Mouse (Mus musculus) lung, postnatal 0 days (tissue): Measurements from ENCODE around the gene Rab42. TPM values are rescaled to one million over a fixed set of nuclear protein-coding genes. Genes with fewer than 3 reads are reported as not detected.
A peak's percentile ranks its signal among the peaks of the same experiment; 100 is the strongest.

Experiments
- ATAC-seq: fragments of 200-750 bp; cut with Nextera tagmentation; 2 replicates; pipeline ENCODE4 v1.8.0; 2017; ENCODE audit warnings: moderate library complexity
- DNase-seq: peaks from one replicate; pipeline ENCODE4 v3.0.0-alpha.2; 2016; ENCODE audit warnings: low spot score
- H3K27ac ChIP-seq: fragments of 300-500 bp; sonication (generic); 2 replicates; pipeline ENCODE4 v1.5.1; 2014; ENCODE audit warnings: antibody characterized with exemption, mild to moderate bottlenecking, low read length, mixed read lengths
- H3K27me3 ChIP-seq: fragments of 300-500 bp; sonication (generic); replicated peaks from 2 replicates; pipeline ENCODE4 v1.6.1; 2014; ENCODE audit warnings: low read length, mixed read lengths; ENCODE audit not compliant: insufficient read depth
- H3K36me3 ChIP-seq: fragments of 300-500 bp; sonication (generic); 2 replicates; pipeline ENCODE4 v1.6.1; 2014; ENCODE audit warnings: low read length, mixed read lengths; ENCODE audit not compliant: insufficient read depth
- H3K4me1 ChIP-seq: fragments of 300-500 bp; sonication (generic); 2 replicates; pipeline ENCODE4 v1.6.1; 2014; ENCODE audit warnings: antibody characterized with exemption, low read depth, low read length, mixed read lengths; ENCODE audit not compliant: insufficient read depth
- H3K4me2 ChIP-seq: fragments of 300-500 bp; sonication (generic); replicated peaks from 2 replicates; pipeline ENCODE4 v1.6.1; 2014; ENCODE audit warnings: low read depth, mild to moderate bottlenecking, low read length, moderate library complexity, mixed read lengths
- H3K4me3 ChIP-seq: fragments of 300-500 bp; sonication (generic); 2 replicates; pipeline ENCODE4 v1.5.1; 2014; ENCODE audit warnings: low read depth, low read length
- H3K9ac ChIP-seq: fragments of 300-500 bp; sonication (generic); replicated peaks from 2 replicates; pipeline ENCODE4 v1.6.1; 2014; ENCODE audit warnings: low read depth, mild to moderate bottlenecking
- H3K9me3 ChIP-seq: fragments of 300-500 bp; sonication (generic); 2 replicates; pipeline ENCODE4 v1.6.1; 2016; ENCODE audit warnings: low read length, mixed read lengths
- CTCF ChIP-seq: IDR thresholded peaks from 2 replicates; pipeline ENCODE4 v1.5.1; 2016; ENCODE audit warnings: antibody characterized with exemption, mild to moderate bottlenecking
- EP300 ChIP-seq: IDR thresholded peaks from 2 replicates; pipeline ENCODE4 v1.6.1; 2016; ENCODE audit warnings: antibody characterized with exemption, mild to moderate bottlenecking, control low read depth
- WGBS: fragments of 180-500 bp; shearing (Covaris S2); extraction: QIAGEN DNeasy Blood & Tissue Kit; methylation state at CpG from one replicate; pipeline ENCODE4 v1.1.7; 2014; 5-methylcytosine and 5-hydroxymethylcytosine counted together
- polyA plus RNA-seq: library from polyadenylated mRNA; unstranded; fragments of >200 nt; fragmentation: Nextera tagmentation; extraction: Ambion mirVana; gene quantifications from 2 replicates; pipeline ENCODE4 v1.2.1, GENCODE M21; 2015

Gene Rab42
- polyA plus RNA-seq, result 2.3 and 3.1 TPM in 2 replicates

DNA sequence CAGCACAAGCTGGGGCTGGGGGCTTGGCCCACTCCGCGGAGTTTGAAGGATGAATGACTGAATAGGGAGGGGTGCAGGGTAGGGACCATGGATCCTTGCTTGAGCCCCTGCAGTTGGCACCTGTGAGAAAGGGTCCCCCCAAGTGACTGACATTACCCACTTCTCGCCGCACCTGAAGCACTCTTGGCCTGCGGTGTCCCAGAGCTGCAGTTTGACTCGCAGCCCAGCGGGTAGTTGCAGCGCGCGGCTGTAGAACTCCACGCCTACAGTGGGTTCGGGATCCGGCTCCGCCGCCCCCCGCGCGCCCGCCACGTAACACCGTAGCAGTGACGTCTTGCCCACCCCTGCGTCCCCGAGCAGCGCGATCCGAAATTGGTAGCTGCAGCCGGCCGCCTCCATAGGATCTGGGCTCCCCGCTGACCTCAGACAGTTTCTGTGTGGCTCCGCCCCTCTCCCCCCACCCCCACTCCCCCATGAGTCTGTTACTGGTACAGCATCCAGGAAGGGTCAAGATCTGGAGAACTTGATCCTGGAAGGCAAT is at the start of gene Rab42:
Rab42 (minus strand) TSS at position 447 of the 541 bp plus-strand sequence.
- no peaks in the 10 kb centered on the region for H3K4me1 ChIP-seq
- 0 out of 2 replicates have a peak within 1 kb of the TSS, but pooled peaks have one; percentile 34 for H3K9ac ChIP-seq
- H3K9me3 ChIP-seq, result no peaks in the 10 kb centered on the region
- ATAC-seq (peak; percentile 88), DNase-seq (peak; percentile 87)
- no peaks in the 10 kb centered on the region for H3K27me3 ChIP-seq
- peak within 1 kb of the TSS; percentile 67 for H3K4me2 ChIP-seq
- WGBS, result 2% methylated on average over 29 of the region's 31 CpGs
- TF ChIP-seq CTCF (peak; percentile 45), EP300 (no peak)
- H3K27ac ChIP-seq, result no peak within 1 kb of the TSS
- no peaks in the 10 kb centered on the region for H3K36me3 ChIP-seq
- H3K4me3 ChIP-seq, result peak within 1 kb of the TSS; percentile 49

DNA sequence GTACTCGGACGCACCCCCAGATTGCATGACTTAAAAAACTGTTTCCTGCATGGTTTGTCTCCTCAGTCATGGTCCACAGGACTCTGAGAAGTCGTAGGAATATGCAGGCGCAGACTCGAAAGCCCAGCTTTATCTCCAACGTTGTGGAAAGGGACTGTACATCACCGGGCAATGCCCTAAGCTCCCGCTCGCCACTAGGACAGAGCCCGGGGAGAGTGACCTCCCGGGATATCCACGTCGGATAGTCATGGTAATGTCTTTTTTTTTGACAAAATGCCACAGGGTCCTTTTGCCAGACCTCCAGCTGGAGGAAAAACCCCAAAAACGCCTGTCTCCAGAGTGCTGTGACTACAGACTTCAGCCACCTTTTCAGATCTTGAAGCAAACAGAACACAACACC is 49.6 kb upstream of the Rab42 start:
- DNase-seq, result peak; percentile 36
- peak; percentile 31 for ATAC-seq

GRCm38 (mm10) chr4:132351401-132351800 is 48.2 kb upstream of the Rab42 start:
- TF ChIP-seq EP300 (no peak), CTCF (no peak)
- ATAC-seq (no peak), DNase-seq (no peak)
- no peak overlapping the region for H3K27ac ChIP-seq
- H3K4me1 ChIP-seq, result peaks cover 8% of the 10 kb centered on the region; the same call in 1 of the 2 replicates
- H3K9me3 ChIP-seq, result no peaks in the 10 kb centered on the region
- 0 out of 2 replicates have a peak overlapping the region, but pooled peaks have one; percentile 74 for H3K4me2 ChIP-seq
- H3K27me3 ChIP-seq, result no peaks in the 10 kb centered on the region
- no peaks in the 10 kb centered on the region for H3K36me3 ChIP-seq
- H3K9ac ChIP-seq, result no peak overlapping the region
- 8% methylated on average over 1 of the region's 1 CpGs for WGBS
- H3K4me3 ChIP-seq, result no peak overlapping the region

More for the DNA sequence above, 49.6 kb upstream of the Rab42 start:
- no peaks in the 10 kb centered on the region for H3K27me3 ChIP-seq
- peak overlapping the region; percentile 71 for H3K4me3 ChIP-seq
- under 1% methylated on average over 14 of the region's 14 CpGs for WGBS
- TF ChIP-seq CTCF, result no peak
- no peak for TF ChIP-seq EP300
- peak overlapping the region; percentile 69 for H3K9ac ChIP-seq
- no peaks in the 10 kb centered on the region for H3K9me3 ChIP-seq
- H3K4me1 ChIP-seq, result peaks cover 8% of the 10 kb centered on the region; the same call in 1 of the 2 replicates
- H3K4me2 ChIP-seq, result peak overlapping the region; percentile 74
- H3K36me3 ChIP-seq, result no peaks in the 10 kb centered on the region
- H3K27ac ChIP-seq, result peak overlapping the region; percentile 92

DNA sequence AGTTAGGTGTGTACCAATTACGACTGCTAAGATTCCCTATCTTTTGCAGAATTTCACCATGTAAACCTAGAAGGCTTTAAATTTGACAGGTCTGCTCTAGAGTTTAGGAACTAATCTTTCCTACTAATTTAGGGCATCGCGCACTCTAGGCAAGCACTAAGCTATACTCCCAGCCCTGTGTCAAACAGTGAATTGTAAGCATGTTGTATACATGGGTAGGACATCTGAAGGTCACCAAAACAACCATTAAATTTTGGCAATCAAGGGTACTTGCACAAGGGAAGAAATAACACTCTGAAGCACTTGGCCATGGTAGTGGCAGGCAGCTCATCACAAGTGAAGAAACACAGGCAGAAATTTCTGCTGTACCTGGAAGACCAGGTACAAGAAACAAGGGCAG is 47.7 kb upstream of the Rab42 start:
- no peaks in the 10 kb centered on the region for H3K9me3 ChIP-seq
- no peak overlapping the region for H3K9ac ChIP-seq
- H3K36me3 ChIP-seq, result no peaks in the 10 kb centered on the region
- TF ChIP-seq EP300, result no peak
- no peak overlapping the region for H3K4me2 ChIP-seq
- peaks cover 8% of the 10 kb centered on the region; the same call in 1 of the 2 replicates for H3K4me1 ChIP-seq
- no peaks in the 10 kb centered on the region for H3K27me3 ChIP-seq
- no peak overlapping the region for H3K4me3 ChIP-seq
- DNase-seq (no peak), ATAC-seq (no peak)
- no peak overlapping the region for H3K27ac ChIP-seq
- 81% methylated on average over 3 of the region's 3 CpGs for WGBS

DNA sequence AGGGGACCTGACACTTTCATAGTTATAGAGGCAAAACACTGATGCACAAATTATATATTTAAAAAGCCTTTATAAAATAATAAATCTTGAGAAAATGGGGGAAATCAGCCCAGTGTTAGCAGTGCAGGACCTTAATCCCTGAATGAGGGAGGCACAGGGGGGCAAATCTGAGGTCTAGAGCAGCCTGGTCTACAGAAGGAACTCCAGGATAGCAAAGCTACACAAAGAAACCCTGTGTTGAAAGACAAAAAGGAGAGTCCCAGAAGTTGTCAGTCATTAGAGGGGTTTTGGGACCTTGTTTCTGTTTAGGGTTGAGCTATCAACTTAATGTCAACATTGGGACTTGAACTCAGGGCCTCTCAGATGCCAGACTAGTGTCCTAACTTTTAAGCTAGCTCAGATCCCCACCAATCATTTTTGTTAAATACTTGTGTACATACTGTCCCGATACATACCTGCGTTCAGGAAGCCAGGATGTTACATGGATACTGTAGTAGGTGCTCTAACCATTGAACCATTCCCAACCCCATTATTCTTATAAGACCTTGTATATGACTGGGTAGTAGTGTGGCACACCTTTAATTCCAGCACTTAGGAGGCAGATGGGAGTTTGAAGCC is 47.0 kb upstream of the Rab42 start:
- TF ChIP-seq CTCF, result no peak
- no peak overlapping the region for H3K9ac ChIP-seq
- H3K9me3 ChIP-seq, result no peaks in the 10 kb centered on the region
- H3K36me3 ChIP-seq, result no peaks in the 10 kb centered on the region
- no peak overlapping the region for H3K27ac ChIP-seq
- no peaks in the 10 kb centered on the region for H3K27me3 ChIP-seq
- 50% methylated on average over 2 of the region's 2 CpGs for WGBS
- no peak overlapping the region for H3K4me3 ChIP-seq
- no peak overlapping the region for H3K4me2 ChIP-seq
- no peak for ATAC-seq
- no peak for DNase-seq
- peaks cover 8% of the 10 kb centered on the region; the same call in 1 of the 2 replicates for H3K4me1 ChIP-seq

DNA sequence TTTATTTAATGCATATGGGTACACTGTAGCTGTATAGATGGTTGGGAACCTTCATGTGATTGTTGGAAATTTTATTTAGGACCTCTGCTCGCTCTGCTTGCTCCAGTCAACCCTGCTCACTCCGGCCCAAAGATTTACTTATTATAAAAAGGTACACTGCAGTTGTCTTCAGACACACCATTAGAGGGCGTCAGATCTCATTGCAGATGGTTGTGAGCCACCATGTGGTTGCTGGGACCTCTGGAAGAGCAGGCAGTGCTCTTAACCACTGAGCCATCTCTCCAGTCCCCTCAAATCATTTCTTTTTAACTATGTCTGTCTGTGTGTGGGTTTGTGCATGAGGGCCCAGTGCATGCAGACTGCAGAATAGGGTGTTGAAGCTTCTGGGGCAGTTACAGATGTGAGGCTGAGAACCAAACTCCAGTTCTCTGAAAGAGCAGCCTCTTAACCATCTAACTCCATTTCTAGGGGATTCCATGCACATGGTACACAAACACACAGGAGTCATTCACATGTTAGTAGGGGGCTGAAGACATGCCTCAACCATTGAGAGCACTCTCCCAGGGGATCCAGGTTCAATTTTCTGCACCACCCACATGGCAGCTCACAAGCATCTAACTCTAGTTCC is 46.4 kb upstream of the Rab42 start:
- Histone ChIP-seq H3K4me3 (no peak overlapping the region), H3K9me3 (no peaks in the 10 kb centered on the region), H3K27me3 (no peaks in the 10 kb centered on the region), H3K9ac (no peak overlapping the region), H3K4me1 (peaks cover 10% of the 10 kb centered on the region; the same call in 1 of the 2 replicates), H3K36me3 (no peaks in the 10 kb centered on the region), H3K27ac (no peak overlapping the region), H3K4me2 (no peak overlapping the region)
- DNase-seq (no peak), ATAC-seq (no peak)
- no peak for TF ChIP-seq EP300
- TF ChIP-seq CTCF, result peak; percentile 25
- 62% methylated on average over 3 of the region's 3 CpGs for WGBS
